Mouse (Mus musculus): ENCODE data around the gene Unc50.

DNA sequence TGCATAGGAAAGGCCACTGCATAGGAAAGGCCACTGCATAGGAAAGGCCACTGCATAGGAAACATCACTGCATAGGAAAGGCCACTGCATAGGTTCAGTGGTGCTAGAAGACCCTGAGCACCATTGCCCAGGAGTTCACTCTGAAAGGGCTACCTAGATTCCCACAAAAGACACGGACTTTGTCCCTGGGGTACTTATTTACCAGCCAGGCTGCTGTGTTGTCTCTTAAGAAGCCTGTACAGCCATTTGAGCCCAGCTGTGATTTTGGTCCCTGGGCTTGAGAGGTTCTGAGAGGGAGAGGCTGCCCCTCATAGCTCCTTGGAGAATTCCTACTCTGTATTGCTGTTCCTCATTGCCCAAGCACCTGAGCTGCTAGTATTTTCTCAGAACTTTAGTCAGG is 33.5 kb upstream of the Unc50 start:
- TF ChIP-seq CTCF (IDR thresholded peaks at IDR 0.05) = no peak
- TF ChIP-seq EP300 (IDR thresholded peaks at IDR 0.05) = no peak

Measured in lung, postnatal 0 days (tissue).